Mouse (Mus musculus) brown adipose tissue, adult 24 weeks (tissue): ENCODE measurements around the gene Rnf207. TPM values are rescaled to one million over a fixed set of nuclear protein-coding genes. Genes with fewer than 3 reads are reported as not detected.

Source experiments
- H3K27ac ChIP-seq: fragments of 200-500 bp; replicated peaks from 2 replicates; pipeline ENCODE4 v1.5.1; 2012; ENCODE audit warnings: low read depth, mild to moderate bottlenecking, low read length
- H3K4me1 ChIP-seq: fragments of 200-500 bp; 2 replicates; pipeline ENCODE4 v1.6.1; 2012; ENCODE audit warnings: low read length, mixed read lengths; ENCODE audit not compliant: control insufficient read depth, insufficient read depth, insufficient read length
- H3K4me3 ChIP-seq: fragments of 200-500 bp; 2 replicates; pipeline ENCODE4 v1.5.1; 2012; ENCODE audit warnings: low read depth, mild to moderate bottlenecking, low read length, moderate library complexity; ENCODE audit not compliant: insufficient read depth
- polyA plus RNA-seq: library from polyadenylated mRNA; stranded (reverse); fragments of >200 nt; gene quantifications from 2 replicates; pipeline ENCODE4 v1.2.4, GENCODE M21; 2012; ENCODE audit not compliant: missing spikeins, insufficient read depth, insufficient read length

The Rnf207 gene
- polyA plus RNA-seq, 1 experiment = not detected

DNA sequence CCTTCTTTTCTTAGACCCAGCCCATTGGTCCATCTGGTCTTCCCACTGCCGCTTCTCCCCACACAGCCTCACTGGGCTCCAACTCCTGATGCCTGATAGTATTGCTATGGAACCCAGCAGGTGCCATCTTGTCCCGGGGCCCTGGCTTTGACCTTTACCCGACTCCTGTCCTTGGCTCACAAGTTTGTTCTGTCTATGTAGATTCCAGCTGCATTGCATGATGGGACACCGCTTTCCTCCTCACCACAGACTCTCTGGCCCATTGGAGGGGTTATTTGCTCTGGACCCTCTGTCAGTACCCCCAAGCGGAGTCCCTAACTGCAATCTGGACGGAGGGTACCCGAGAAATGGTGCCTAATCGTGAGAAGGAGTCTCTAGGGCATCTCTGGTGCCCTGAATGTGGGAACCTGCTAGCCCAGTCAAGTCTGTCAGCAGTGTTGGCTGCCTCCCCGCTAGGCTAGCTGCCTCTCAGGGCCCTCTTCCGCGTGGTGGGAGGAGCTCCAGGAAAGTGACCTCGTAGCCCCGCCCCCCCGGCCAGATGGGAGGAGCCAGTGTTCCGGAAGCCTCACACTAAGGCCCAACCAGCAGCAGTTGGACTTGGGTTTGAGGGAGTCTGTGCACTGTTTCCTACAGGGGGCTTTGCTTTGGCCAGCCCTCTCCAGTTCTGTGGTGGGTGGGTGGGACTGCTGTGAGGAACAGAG is 21.9 kb upstream of the Rnf207 start:
- no peak overlapping the region for H3K4me3 ChIP-seq
- H3K27ac ChIP-seq = no peak overlapping the region
- H3K4me1 ChIP-seq = no peaks in the 10 kb centered on the region

- no peak overlapping the region for H3K27ac ChIP-seq
- H3K4me1 ChIP-seq = no peaks in the 10 kb centered on the region
- H3K4me3 ChIP-seq = no peak overlapping the region
Measured at GRCm38 (mm10) chr4:152339293-152339790, 20.5 kb upstream of the Rnf207 start.

DNA sequence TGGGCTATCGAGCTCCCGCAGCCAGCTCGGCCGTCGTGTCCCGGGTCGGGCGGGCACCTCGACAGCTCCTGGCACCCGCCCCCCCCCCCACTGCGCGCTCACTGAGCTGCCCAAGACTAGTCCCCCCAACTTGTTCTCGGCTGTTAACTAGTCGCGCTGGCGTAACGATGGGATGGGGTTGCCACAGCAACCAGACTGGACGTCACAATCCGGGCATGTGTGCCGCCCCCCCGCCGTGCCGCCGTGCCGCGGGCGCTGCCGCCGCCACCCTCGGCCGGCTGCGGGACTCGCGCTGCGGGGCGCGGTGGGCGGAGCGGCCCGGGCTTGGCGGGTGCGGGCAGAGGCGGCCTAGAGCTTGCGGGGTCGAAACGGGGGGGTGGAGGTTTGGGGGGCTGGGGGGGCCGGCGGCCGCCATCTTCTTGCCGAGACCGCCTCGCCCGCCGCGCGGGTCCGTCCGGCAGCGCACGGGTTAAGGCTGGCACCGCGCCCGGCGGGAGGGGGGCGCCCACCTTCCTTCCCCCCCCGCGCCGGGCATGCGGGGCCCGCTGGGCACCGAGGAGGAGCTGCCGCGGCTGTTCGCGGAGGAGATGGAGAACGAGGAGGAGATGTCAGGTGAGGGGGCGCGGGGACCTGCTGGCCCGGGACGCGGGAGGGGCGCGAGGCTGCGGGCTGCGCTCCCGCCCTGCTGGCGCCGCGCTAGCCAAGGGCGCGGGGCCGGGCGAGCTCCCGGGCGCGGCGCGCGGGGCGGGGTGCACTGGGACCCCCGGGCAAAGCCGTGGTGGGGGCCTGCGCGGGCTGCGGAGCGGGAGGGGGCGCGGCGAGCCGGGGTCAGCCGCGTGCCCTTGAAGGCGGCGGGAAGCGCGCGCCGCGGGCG is 19.9 kb upstream of the Rnf207 start, which contains the start of gene Chd5:
Gene Chd5 (plus strand): TSS at position 233 of the 874 bp plus-strand sequence.
- no peak within 1 kb of the TSS for H3K4me3 ChIP-seq
- no peaks in the 10 kb centered on the region for H3K4me1 ChIP-seq
- H3K27ac ChIP-seq = no peak within 1 kb of the TSS

GRCm38 (mm10) chr4:152337772-152338171 is 19.0 kb upstream of the Rnf207 start:
- Histone ChIP-seq H3K27ac (no peak overlapping the region), H3K4me3 (no peak overlapping the region), H3K4me1 (no peaks in the 10 kb centered on the region)

DNA sequence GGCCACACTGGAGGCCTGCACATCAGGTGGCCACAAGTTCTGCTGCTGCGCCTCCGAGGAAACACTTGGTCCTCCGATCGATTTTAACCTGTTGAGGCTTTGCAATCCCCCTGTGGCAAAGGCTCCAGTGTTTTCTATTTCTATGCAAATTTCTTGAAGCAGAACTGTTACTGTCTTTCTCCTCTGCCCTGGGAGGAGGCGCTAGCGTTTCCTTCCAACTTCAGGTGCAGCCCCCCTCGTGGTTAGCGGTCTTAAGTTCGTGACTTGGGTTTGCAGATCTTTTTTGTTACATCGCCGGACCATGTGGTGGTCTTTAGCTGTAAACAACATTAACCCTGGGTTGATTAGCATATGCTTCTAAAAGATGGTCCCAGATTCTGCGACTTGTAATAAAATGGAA is 14.8 kb upstream of the Rnf207 start:
- no peak overlapping the region for H3K4me3 ChIP-seq
- H3K4me1 ChIP-seq = no peaks in the 10 kb centered on the region
- H3K27ac ChIP-seq = no peak overlapping the region

- H3K27ac ChIP-seq = no peak overlapping the region
- H3K4me1 ChIP-seq = no peaks in the 10 kb centered on the region
- no peak overlapping the region for H3K4me3 ChIP-seq
Measured at GRCm38 (mm10) chr4:152332952-152333351, 14.2 kb upstream of the Rnf207 start.

- no peak overlapping the region for H3K4me3 ChIP-seq
- H3K27ac ChIP-seq = no peak overlapping the region
- H3K4me1 ChIP-seq = peaks cover 9% of the 10 kb centered on the region; the same call in 1 of the 2 replicates
Measured at GRCm38 (mm10) chr4:152328691-152329090, 9.9 kb upstream of the Rnf207 start.

- H3K27ac ChIP-seq = no peak overlapping the region
- peaks cover 9% of the 10 kb centered on the region; the same call in 1 of the 2 replicates for H3K4me1 ChIP-seq
- H3K4me3 ChIP-seq = peak overlapping the region; percentile 87
Measured at GRCm38 (mm10) chr4:152326543-152326942, 7.8 kb upstream of the Rnf207 start.

DNA sequence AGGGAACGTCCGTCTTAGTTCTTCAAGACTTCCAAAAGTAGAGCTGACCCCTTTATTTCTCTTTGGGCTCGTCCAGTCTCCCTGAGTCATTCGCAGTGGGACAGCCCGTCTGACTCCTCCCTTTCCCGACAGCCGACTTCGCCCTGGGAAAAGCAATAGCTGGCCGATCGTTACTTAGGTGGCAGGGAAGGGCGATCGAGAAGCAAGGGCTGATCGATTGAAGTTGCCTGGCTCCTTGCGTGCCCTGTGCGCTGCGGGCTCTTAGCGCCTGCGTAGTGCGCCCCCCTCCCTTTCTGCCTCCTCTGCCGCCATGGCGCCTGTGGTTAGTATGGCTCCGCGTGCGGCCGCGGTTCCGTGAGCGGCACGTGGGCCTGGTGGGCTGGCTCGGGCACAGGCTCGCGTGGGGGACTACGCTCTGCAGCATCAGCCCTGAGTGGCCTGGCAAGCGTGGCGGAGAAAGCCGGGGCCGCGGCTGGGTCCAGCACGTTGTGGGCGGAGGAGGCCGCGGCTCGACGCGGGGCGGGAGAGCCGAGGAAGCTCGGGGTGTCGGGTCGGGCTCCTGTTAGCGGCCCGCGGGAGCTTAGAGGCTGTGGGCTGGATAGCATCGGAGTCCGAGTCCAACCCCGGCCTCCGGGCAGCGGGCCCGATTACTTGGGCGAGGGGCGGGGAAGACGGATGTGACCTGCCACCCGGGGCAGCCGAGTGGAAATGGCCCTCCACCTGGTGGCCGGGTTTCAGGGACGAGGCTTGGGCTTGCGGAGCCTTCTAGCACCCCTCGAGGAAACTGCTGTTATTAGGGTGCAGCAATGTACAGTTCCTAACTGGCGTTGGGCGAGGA is 7.0 kb upstream of the Rnf207 start, which contains the start of gene Rpl22:
Gene Rpl22 (plus strand): TSS at position 169 of the 838 bp plus-strand sequence.
- Histone ChIP-seq H3K4me1 (peaks cover 9% of the 10 kb centered on the region; the same call in 1 of the 2 replicates), H3K27ac (peak within 1 kb of the TSS; percentile 85), H3K4me3 (peak within 1 kb of the TSS; percentile 87)

- Histone ChIP-seq H3K27ac (peak overlapping the region; percentile 85), H3K4me3 (peak overlapping the region; percentile 66), H3K4me1 (peaks cover 9% of the 10 kb centered on the region; the same call in 1 of the 2 replicates)
Measured at GRCm38 (mm10) chr4:152324641-152325562, 6.1 kb upstream of the Rnf207 start.

- Histone ChIP-seq H3K4me1 (peaks cover under 1% of the 10 kb centered on the region; the same call in 1 of the 2 replicates), H3K4me3 (no peak overlapping the region), H3K27ac (no peak overlapping the region)
Measured at GRCm38 (mm10) chr4:152321464-152321863, 2.7 kb upstream of the Rnf207 start.

DNA sequence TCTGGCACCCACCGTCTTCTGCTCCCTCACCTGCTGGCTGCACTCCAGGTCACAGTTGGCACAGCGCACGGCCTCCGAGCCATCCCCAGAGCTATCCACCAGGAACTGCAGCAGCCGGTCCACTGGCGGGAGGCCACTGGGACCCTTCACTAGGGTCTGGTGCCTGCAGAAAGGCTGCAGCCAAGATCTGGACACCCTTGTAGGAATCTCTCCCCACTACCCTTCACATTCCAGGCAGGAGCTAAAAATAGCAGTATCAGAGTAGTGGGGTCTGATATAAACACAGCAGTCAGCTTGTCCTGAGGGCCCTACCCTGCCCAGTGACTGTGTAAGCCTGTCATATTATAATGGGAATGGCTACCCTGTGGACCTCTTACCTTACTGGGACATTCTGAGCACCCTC is 1.2 kb downstream of the Rnf207 start:
- Histone ChIP-seq H3K4me3 (no peak overlapping the region), H3K4me1 (no peaks in the 10 kb centered on the region), H3K27ac (no peak overlapping the region)

DNA sequence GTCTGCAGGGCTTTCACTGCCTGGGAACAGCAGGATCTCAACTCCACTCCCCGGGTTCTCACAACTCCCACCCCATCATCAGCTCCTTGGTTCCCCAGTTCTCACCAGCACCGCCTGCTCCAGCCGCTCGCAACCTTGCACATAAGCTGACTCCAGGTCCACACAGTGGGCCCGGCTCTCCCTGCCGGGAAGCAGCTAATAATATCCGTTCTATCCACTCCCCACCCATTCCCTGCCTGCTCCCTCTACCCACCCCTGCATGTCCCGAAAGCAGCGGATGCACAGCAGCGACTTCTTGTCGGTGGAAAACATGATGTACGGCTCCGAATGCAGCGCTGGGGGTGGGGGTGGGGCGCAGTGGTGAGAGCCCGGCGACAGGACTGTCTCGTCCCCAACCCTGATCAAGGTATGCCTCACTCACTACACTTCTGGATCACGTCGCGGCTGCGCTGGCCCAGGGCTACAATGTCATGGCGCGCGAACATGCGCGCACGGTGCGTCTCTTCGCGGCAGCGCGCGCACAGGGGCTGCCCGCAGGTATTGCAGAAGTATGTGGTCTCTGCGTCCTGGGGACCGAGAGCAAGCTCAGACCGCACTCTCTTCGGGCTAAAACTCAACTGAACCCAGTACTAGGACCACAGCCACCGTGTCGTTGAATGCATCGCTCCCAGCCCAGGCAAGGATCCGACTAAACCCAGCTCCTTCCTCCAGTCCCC is 3.1 kb downstream of the Rnf207 start:
- Histone ChIP-seq H3K4me3 (no peak overlapping the region), H3K27ac (no peak overlapping the region), H3K4me1 (no peaks in the 10 kb centered on the region)
